Mouse (Mus musculus): ENCODE results near the gene L3mbtl3.

L3mbtl3 gene

DNA sequence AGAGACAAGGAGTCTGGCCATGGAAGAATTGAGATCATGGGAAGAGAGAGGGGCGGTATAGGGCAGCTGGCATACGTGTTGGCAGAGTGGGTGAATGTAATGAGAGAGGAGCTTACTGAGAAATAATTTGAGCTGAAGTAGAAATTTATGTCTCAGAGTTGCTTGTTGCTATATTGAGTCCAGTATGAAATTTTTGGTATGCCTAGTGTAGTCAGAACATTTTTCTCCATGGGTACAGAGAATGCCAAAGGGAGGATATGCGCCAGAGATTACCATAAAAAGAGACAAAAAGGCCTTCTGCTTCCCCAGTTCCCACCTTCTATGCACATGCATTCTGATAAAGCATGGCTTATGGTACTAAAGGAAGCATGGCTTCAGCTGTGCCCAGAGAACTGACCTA is 132.6 kb downstream of the L3mbtl3 start:
- DNase-seq (ENCODE audit: low read depth, low spot score): no peak

- no peak for DNase-seq (ENCODE audit: low read depth, low spot score)
These were observed 136.7 kb downstream of the L3mbtl3 start for GRCm38 (mm10) chr10:26239090-26239489.

- no peak for DNase-seq (ENCODE audit: low read depth, low spot score)
These were observed 137.2 kb downstream of the L3mbtl3 start for GRCm38 (mm10) chr10:26238559-26238958.

DNA sequence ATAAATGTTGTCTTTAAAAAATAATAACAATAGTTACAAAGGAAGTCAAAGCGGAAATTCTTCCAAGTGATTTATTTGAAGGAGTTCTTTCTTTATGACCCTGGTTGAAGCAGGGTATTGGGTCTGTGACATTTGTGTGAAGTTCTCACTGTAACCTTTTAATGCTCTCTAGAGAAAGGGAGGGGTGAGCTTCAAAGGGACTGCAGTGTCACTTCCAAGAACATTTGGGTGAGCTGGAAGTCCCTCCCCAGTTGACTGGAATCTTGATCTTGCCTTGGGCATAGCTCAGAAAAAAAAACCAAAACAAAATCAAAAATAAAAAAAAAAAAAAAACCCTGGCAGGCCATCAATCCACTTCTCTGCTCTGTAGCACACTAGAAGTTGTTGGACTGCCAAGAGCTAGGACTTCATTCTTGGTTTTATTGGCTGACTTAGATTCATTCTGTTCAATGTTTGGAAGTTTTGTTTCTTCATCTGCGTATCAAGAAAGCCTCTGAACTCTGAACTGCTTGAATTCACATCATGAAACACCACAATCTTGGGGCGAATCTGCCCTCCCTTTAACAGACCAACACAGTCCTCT is 143.6 kb downstream of the L3mbtl3 start:
- no peak for DNase-seq (ENCODE audit: low read depth, low spot score)

DNA sequence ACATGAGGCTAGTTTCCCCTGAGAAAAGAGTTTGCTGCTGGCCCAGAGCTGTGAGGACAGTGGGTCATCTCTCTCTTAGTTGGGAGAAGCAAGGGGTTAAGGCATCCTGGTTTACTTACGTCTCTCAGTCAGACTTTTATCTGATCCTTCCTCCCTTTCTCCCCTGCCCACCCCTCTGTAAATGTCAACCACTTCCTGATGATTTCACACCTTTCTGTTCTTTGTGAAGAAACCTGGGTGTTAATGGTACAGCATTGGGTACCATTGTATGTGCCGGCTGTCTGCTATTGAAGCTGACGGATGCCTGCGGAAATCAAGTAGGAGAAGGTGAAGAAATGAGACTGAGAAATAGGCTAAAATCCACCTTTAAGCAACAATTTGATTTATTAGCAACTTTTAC is 146.3 kb downstream of the L3mbtl3 start, which contains the start of gene Samd3:
Samd3 (plus strand) TSS at position 220 of the 400 bp plus-strand sequence.
- no peak for DNase-seq (ENCODE audit: low read depth, low spot score)

- DNase-seq (ENCODE audit: low read depth, low spot score): no peak
These were observed 147.6 kb downstream of the L3mbtl3 start for GRCm38 (mm10) chr10:26228187-26228586.

DNA sequence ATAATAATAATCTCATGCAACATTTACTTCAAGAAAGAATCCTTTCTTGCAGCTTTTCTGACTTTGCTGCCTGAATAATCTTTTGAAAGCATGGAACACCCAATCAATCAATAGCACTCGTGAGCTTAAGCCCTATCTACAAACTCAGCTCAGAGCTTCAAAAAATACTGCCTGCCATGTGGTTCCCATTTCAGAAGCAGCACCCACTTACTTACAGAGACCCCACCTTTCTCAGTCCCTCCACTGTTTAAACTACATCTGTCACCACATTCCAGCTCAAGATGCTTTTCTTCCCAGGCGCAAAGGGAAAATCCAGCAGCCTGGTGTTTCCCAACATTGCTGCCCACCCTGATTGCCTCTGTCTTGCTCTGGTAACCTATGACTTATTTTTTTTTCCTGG is 149.0 kb downstream of the L3mbtl3 start:
- DNase-seq (ENCODE audit: low read depth, low spot score): no peak

- DNase-seq (ENCODE audit: low read depth, low spot score): no peak
These were observed 149.5 kb downstream of the L3mbtl3 start for GRCm38 (mm10) chr10:26226241-26226640.

Data from brain, embryonic 18.5 days (tissue).